Mouse (Mus musculus) heart, postnatal 4 days (tissue): ENCODE measurements around the gene Efhb. TPM values are rescaled to one million over a fixed set of nuclear protein-coding genes. Genes with fewer than 3 reads are reported as not detected.

Experiments used
- DNase-seq: peaks from one replicate; pipeline ENCODE4 v3.0.0; 2021
- total RNA-seq, 2 experiments: library from RNA; stranded (reverse); gene quantifications; 2 replicates each; pipeline ENCODE4 v1.2.3; 2021

Efhb gene
- total RNA-seq, result under 1 TPM; 0.26 to 0.38 TPM

DNA sequence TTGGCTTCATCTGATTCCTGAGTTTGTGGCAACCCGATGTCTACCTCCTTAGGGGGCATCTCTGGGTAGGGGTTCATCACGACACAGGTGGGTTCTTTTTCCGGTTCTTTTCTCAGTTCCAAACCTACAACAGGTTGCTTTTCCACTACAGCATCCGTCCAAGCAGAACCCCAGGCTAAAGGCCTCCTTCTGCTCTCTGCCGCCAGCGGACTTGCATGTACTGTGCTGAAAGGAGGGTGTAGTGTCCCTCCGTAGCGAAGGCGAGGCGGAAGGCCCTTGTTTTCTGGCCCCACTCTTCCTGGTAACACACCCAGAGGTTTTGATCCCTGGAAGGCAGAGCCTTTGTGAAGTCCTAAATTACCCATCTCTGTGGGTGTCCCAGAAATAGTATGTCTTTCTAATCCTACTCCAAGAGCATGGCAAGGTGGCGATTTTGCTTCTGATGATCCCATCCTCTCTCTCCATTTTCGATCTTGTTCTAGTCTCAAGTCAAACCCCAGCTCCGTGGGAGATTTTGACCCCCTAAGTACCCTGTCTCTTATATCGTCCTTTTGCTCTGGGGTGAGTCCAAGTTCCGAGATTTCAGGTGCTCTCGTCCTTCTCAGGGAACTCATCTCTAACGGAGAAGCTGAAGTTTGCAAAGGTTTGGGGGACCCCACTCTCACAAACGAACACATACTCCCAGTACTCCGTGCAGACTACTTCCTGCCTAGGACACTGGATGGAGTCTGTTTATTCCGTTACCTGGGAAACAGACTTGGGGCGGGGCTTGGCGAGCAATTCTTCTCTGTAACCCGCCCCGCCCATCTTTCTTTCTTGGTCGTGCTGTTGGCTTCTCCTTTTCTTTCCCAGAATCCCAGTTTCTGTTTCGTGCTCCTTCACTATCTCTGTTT, at the start of gene Efhb:
Gene Efhb, minus strand, starts transcription at position 719 of the 893 bp plus-strand sequence.
- DNase-seq, result peak; percentile 93

- peak; percentile 17 for DNase-seq
Measured at GRCm38 (mm10) chr17:53512311-53512951, 49.3 kb upstream of the Efhb start.

DNA sequence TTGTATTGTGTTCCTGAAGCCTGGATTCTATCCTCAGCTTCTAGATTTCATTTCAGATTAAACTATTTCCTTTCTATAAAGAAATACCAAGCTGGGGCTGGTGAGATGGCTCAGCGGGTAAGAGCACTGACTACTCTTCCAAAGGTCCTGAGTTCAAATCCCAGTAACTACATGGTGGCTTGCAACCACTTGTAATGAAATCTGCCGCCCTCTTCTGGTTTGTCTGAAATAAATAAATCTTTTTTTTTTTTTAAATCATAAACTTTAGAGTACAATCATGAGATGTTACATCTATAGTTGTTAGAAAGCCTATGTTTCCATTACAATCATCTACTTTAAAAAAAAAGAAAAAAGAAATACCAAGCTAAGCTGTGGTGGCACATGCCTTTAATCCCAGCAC, 39.8 kb upstream of the Efhb start:
- no peak for DNase-seq

DNA sequence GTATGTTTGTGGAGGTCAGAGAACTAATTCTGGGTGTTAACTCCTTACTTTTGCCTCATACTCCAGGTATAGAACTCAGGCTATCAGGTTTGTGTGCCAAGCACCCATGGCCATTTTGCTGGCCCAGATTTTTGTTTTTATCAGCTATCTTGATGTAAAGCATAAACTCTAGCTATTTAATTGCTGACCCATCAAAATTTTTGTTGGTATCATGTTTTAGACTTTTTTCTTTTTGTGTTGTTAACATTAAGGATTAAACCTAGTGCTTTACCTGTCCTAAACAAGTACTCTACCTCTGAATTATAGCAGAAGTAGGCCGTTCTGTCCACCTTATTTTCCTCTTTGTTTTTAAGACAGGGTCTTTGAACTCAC, 25.9 kb upstream of the Efhb start:
- DNase-seq, result no peak

- DNase-seq, result no peak
Measured at GRCm38 (mm10) chr17:53488291-53489006, 25.3 kb upstream of the Efhb start.

- DNase-seq, result no peak
Measured at GRCm38 (mm10) chr17:53480433-53480832, 17.3 kb upstream of the Efhb start.

DNA sequence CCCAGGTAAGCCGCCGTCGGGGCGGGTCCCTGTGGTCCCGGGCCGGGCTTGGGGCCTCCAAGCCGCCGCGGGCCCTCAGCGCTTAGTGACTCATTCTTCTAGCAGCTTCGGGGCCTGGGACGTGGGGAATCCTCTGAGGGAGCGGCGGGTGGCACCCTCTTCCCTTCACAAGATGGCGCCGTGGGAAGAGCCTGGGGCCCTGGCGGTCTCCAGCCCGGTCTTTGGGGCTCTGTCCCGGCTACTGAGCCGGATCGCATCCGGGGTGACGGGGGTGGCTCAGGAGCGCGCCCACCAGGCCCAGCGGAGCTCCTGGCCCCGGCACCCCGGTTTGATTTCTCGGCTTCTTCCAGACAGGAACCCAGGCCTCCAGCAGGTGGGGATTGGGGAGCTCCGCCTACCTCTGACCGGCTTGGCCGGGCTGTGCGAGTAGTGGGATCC, 16.5 kb upstream of the Efhb start:
- DNase-seq, result peak; percentile 60

GRCm38 (mm10) chr17:53478858-53479603, 15.9 kb upstream of the Efhb start, which contains the start of gene Rab5a:
Rab5a (plus strand) TSS chr17:53479234.
- peak; percentile 100 for DNase-seq

GRCm38 (mm10) chr17:53478066-53478857, 15.1 kb upstream of the Efhb start:
- no peak for DNase-seq

DNA sequence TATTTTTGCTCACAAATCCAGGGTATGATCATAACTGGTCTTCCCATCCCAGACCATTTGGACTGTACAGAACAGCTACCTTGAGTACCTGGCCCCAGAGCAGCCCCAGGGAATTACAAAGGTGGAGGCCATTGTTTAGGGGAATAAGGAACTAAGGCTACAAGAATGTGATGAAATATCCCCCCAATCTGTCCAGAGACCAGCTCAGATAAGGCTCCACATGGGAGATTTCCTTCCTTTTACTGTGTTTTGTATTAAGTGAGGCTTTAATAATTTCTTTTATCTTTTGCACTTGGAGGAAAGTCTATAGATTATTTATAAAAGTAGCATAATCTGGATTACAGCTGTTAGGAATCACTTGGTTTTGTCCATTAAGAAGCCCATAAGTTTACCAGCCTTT, 5.6 kb upstream of the Efhb start:
- DNase-seq, result no peak

- no peak for DNase-seq
Measured at GRCm38 (mm10) chr17:53465569-53465968, 2.4 kb upstream of the Efhb start.

GRCm38 (mm10) chr17:53463496-53463840, 347 bp upstream of the Efhb start:
- no peak for DNase-seq

DNA sequence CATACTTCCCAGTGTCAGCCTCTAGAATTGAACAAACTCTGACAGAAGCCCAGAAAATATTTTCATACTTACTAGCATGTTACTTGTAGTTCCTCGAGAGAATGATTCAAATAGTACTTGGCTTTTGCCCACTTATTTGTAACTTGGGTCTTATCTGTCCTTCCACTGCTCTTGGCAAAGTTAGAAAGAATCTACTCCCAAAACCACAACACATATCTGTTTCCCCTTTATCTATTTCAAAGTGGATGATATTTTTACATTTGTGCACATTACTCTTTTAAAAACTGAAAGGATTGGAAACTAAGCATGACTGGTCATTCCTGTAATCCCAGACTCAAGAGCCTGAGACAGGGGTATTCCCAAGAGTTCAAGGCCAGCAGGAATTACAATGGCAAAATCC, 6.4 kb downstream of the Efhb start:
- no peak for DNase-seq

DNA sequence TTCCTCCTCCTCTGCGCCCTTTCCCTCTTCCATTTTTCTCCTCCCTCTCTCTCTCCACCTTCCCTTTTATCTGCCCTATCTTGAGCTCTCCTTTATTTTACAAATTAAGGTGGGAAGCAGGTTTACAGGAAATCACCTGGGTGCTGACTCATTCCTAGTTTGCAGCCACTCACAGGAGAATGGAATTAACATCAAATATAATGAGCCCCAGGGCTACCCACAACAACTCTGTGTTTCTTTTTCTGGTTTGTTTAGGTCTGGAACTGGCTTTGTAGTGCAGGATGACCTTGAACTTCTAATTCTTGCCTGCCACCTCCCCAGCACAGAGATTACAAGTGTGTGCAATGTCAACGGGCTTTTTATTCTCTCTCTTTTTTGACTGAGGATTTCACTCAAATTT, 7.0 kb downstream of the Efhb start:
- no peak for DNase-seq

GRCm38 (mm10) chr17:53402689-53403306, 60.3 kb downstream of the Efhb start:
- DNase-seq, result peak; percentile 63

- no peak for DNase-seq
Measured at GRCm38 (mm10) chr17:53393201-53393600, 69.9 kb downstream of the Efhb start.

DNA sequence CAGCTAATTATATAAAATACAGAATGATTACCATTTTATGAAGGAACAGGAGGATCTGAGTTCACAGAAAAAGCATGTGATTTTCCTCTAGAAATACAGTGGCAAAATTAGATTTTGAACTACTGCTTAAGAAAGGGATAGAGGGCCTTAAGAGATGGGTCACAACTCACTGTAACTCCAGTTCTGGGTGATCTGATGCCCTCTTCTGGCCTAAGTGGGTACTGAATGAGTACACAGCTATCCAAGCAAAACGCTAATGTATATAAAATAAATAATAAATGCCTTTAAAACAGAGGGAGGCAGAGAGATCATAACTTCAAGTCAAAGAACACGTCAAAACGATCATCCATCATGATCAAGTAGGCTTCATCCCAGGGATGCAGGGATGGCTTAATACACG, 73.6 kb downstream of the Efhb start:
- DNase-seq, result peak; percentile 49

- DNase-seq, result no peak
Measured at GRCm38 (mm10) chr17:53387581-53388473, 75.3 kb downstream of the Efhb start.

- no peak for DNase-seq
Measured at GRCm38 (mm10) chr17:53386863-53387262, 76.3 kb downstream of the Efhb start.

GRCm38 (mm10) chr17:53364111-53364510, 99.0 kb downstream of the Efhb start:
- no peak for DNase-seq
